Mouse (Mus musculus) lung, postnatal 0 days (tissue): ENCODE data around the gene Tldc2.

Source experiments
- CTCF ChIP-seq: IDR thresholded peaks from 2 replicates; pipeline ENCODE4 v1.5.1; 2016; ENCODE audit warnings: antibody characterized with exemption, mild to moderate bottlenecking
- EP300 ChIP-seq: IDR thresholded peaks from 2 replicates; pipeline ENCODE4 v1.6.1; 2016; ENCODE audit warnings: antibody characterized with exemption, mild to moderate bottlenecking, control low read depth

GRCm38 (mm10) chr2:157104454-157104853, 17.6 kb downstream of the Tldc2 start:
- TF ChIP-seq CTCF (no peak), EP300 (no peak)
